Mouse (Mus musculus) lung, postnatal 25 days (tissue): ENCODE data around the gene Vmn1r158.
"Not testable (repeated sequence)": the region's sequence is repeated elsewhere in the genome, so short reads cannot be mapped to it uniquely, and the experiment has no call there.

Experiments
- DNase-seq: peaks from one replicate; pipeline ENCODE4 v3.0.0; 2022; ENCODE audit warnings: low spot score

Gene Vmn1r158

GRCm38 (mm10) chr7:22790682-22791081, at the start of gene Vmn1r158:
Vmn1r158 (minus strand) TSS chr7:22790782.
- not testable (repeated sequence) for DNase-seq

GRCm38 (mm10) chr7:22775981-22776380, 14.6 kb downstream of the Vmn1r158 start:
- not testable (repeated sequence) for DNase-seq

DNA sequence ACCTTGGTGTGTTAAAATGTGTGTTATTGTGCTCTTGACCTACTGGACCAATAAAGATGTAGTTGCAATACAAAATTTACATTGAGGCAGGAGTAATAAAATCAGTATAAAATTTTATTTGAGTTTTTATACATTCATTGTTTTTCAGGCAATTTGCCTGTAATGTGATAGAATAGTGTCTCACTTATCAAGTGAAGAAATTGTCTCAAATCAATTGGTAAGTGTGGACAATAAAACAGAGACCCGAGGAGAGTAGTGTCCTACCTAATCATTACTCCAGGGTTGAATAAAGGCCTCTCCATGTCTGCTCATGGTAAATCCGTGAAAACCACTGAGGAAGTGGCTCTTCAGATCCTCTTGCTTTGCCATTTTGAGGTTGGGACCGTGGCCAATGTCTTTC, 29.2 kb downstream of the Vmn1r158 start, which contains the start of gene Vmn1r157:
TSS of gene Vmn1r157 (plus strand) at position 301 of the 400 bp plus-strand sequence.
- not testable (repeated sequence) for DNase-seq
